Mouse (Mus musculus) lung, adult 2 months (tissue): Measurements from ENCODE around the gene Fbxo24.

ENCODE experiments used
- CTCF ChIP-seq: fragments of 200-500 bp; IDR thresholded peaks from 2 replicates; pipeline ENCODE4 v1.5.1; 2011; ENCODE audit warnings: mild to moderate bottlenecking, low read length, control low read depth; ENCODE audit not compliant: insufficient read depth
- POLR2A ChIP-seq: fragments of 200-500 bp; IDR thresholded peaks from 2 replicates; pipeline ENCODE4 v1.6.1; 2011; ENCODE audit warnings: low read depth, mild to moderate bottlenecking, control low read depth, low read length, borderline replicate concordance; ENCODE audit errors: extremely low read depth

DNA sequence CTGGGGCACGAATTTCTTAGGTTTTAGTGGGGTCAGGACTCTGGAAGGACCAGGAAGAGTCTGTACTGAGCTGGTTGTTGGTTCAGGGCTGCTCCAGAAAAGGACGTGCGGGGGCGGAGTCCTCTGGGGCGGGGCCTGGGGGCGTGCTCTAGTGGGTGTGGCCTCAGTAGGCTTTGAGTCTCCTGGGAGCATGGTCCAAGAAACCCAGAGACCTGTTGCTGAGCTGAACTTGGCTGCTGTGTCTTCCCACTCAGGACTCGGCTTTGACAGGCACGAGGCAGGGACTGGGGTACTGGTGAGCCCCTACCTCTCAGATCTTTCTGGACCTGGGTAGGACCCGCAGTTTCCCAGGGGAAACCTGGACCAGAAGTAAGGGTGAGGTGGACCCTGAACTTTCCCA lies 59.1 kb downstream of the Fbxo24 start, which contains the start of gene Tfr2:
- TF ChIP-seq POLR2A (no peak), CTCF (no peak)
